8 mouse cellular contexts compared by ENCODE assay signal in genomic region chr4:46506801-46507610, GRCm38 (mm10). TPM values are rescaled to one million over a fixed set of nuclear protein-coding genes. Genes with fewer than 3 reads are reported as not detected.
DNase-seq lines count a peak whose midpoint lies in the region; ATAC-seq and TF ChIP-seq lines count a peak whose summit lies in the region.

No protein-coding gene starts in this region.

- peak; percentile 96 for ATAC-seq in forebrain, embryonic 11.5 days (replicated peaks; ENCODE audit: low FRiP score)
- ATAC-seq in heart, embryonic 16.5 days (replicated peaks; ENCODE audit: extremely low read depth, insufficient read depth, low FRiP score), result peak; percentile 98
- peak; percentile 94 for ATAC-seq in liver, embryonic 14.5 days (ENCODE audit: insufficient read depth)
- ATAC-seq in neural tube, embryonic 11.5 days (ENCODE audit: insufficient read depth, low FRiP score, low TSS enrichment), result peak; percentile 95
- ATAC-seq in stomach, embryonic 16.5 days (ENCODE audit: insufficient read depth, low FRiP score), result peak; percentile 98

- H3K4me3 ChIP-seq in ES-Bruce4 (ENCODE audit: low read depth, low read length), result peak overlapping the region; percentile 53
- peak overlapping the region; percentile 53 for H3K4me3 ChIP-seq in forebrain, embryonic 11.5 days (ENCODE audit: low read depth, low read length)
- H3K4me3 ChIP-seq in heart, embryonic 16.5 days (ENCODE audit: low read length), result peak overlapping the region; percentile 61
- peak overlapping the region; percentile 61 to 75 for H3K4me3 ChIP-seq in liver, embryonic 14.5 days (ENCODE audit: insufficient read depth in 1 of 2, low read depth in 2 of 2, low read length in 2 of 2)
- peak overlapping the region; percentile 37 for H3K4me3 ChIP-seq in neural tube, embryonic 11.5 days (ENCODE audit: low read depth, low read length)
- peak overlapping the region; percentile 67 for H3K4me3 ChIP-seq in stomach, embryonic 16.5 days (replicated peaks; ENCODE audit: low read length)

- no peak for TF ChIP-seq CTCF in ES-Bruce4 (IDR thresholded peaks at IDR 0.05; ENCODE audit: low read depth, low read length)
- no peak for TF ChIP-seq CTCF in liver, embryonic 14.5 days (IDR thresholded peaks at IDR 0.05; ENCODE audit: low read depth)

- no peak overlapping the region for H3K27ac ChIP-seq in ES-Bruce4 (ENCODE audit: insufficient read depth, low read length)
- H3K27ac ChIP-seq in forebrain, embryonic 11.5 days (ENCODE audit: low read depth, low read length), result no peak overlapping the region
- no peak overlapping the region for H3K27ac ChIP-seq in heart, embryonic 16.5 days (ENCODE audit: low read length)
- no peak overlapping the region for H3K27ac ChIP-seq in liver, embryonic 14.5 days
- no peak overlapping the region for H3K27ac ChIP-seq in neural tube, embryonic 11.5 days (ENCODE audit: low read depth, low read length)
- peak overlapping the region; percentile 87 for H3K27ac ChIP-seq in stomach, embryonic 16.5 days (ENCODE audit: low read length)

- TF ChIP-seq POLR2A in ES-Bruce4 (IDR thresholded peaks at IDR 0.05; ENCODE audit: insufficient read depth, low read length), result no peak

- peaks cover 4% of the 10 kb centered on the region; the same call in 1 of the 2 replicates for H3K9me3 ChIP-seq in ES-Bruce4 (replicated peaks; ENCODE audit: control insufficient read depth, insufficient read depth, low read length, poor library complexity, severe bottlenecking)
- H3K9me3 ChIP-seq in forebrain, embryonic 11.5 days (ENCODE audit: control insufficient read depth, low read length), result no peaks in the 10 kb centered on the region
- H3K9me3 ChIP-seq in heart, embryonic 16.5 days (replicated peaks; ENCODE audit: control insufficient read depth, low read length), result no peaks in the 10 kb centered on the region
- no peaks in the 10 kb centered on the region for H3K9me3 ChIP-seq in liver, embryonic 14.5 days (ENCODE audit: control insufficient read depth, low read length)
- no peaks in the 10 kb centered on the region for H3K9me3 ChIP-seq in neural tube, embryonic 11.5 days (ENCODE audit: control insufficient read depth, low read length)
- no peaks in the 10 kb centered on the region for H3K9me3 ChIP-seq in stomach, embryonic 16.5 days (replicated peaks; ENCODE audit: control insufficient read depth, low read length)

- under 1% methylated on average over 91 of the region's 94 CpGs for WGBS in forebrain, embryonic 11.5 days
- WGBS in heart, embryonic 16.5 days, result 1% methylated on average over 94 of the region's 94 CpGs
- 1% methylated on average over 92 of the region's 94 CpGs for WGBS in liver, embryonic 14.5 days (ENCODE audit: insufficient replicate concordance)
- under 1% methylated on average over 84 of the region's 94 CpGs for WGBS in neural tube, embryonic 11.5 days
- under 1% methylated on average over 94 of the region's 94 CpGs for WGBS in stomach, embryonic 16.5 days

- H3K36me3 ChIP-seq in ES-Bruce4 (ENCODE audit: control insufficient read depth, insufficient read depth, low read length, poor library complexity, severe bottlenecking), result 0 out of 2 replicates have a peak, but pooled peaks cover 3% of the 10 kb centered on the region
- no peaks in the 10 kb centered on the region; the same call in 1 of the 2 replicates for H3K36me3 ChIP-seq in forebrain, embryonic 11.5 days (ENCODE audit: control insufficient read depth, insufficient read depth, low read length)
- peaks cover 9% of the 10 kb centered on the region; the same call in 1 of the 2 replicates for H3K36me3 ChIP-seq in heart, embryonic 16.5 days (ENCODE audit: control insufficient read depth, insufficient read depth)
- peaks cover 5% of the 10 kb centered on the region for H3K36me3 ChIP-seq in liver, embryonic 14.5 days (replicated peaks; ENCODE audit: control insufficient read depth, insufficient read depth, low read depth)
- peaks cover 3% of the 10 kb centered on the region; the same call in 1 of the 2 replicates for H3K36me3 ChIP-seq in neural tube, embryonic 11.5 days (ENCODE audit: control insufficient read depth, insufficient read depth, low read length)
- H3K36me3 ChIP-seq in stomach, embryonic 16.5 days (ENCODE audit: control insufficient read depth, insufficient read depth, low read length), result peaks cover 11% of the 10 kb centered on the region

- H3K9ac ChIP-seq in ES-Bruce4 (ENCODE audit: low read depth, poor library complexity, severe bottlenecking), result 0 out of 2 replicates have a peak overlapping the region, but pooled peaks have one; percentile 20
- peak overlapping the region; percentile 55 for H3K9ac ChIP-seq in forebrain, embryonic 11.5 days (ENCODE audit: low read length)
- H3K9ac ChIP-seq in heart, embryonic 16.5 days (ENCODE audit: low read length), result peak overlapping the region; percentile 72
- peak overlapping the region; percentile 71 for H3K9ac ChIP-seq in liver, embryonic 14.5 days (replicated peaks)
- H3K9ac ChIP-seq in neural tube, embryonic 11.5 days (ENCODE audit: low read length), result peak overlapping the region; percentile 27
- peak overlapping the region; percentile 77 for H3K9ac ChIP-seq in stomach, embryonic 16.5 days (ENCODE audit: low read length)

- no peaks in the 10 kb centered on the region for H3K27me3 ChIP-seq in ES-Bruce4 (ENCODE audit: control insufficient read depth, insufficient read depth, low read length, poor library complexity, severe bottlenecking)
- H3K27me3 ChIP-seq in forebrain, embryonic 11.5 days (ENCODE audit: control insufficient read depth, insufficient read depth, low read length), result peaks cover 9% of the 10 kb centered on the region
- H3K27me3 ChIP-seq in heart, embryonic 16.5 days (ENCODE audit: control insufficient read depth, insufficient read depth, low read length), result no peaks in the 10 kb centered on the region; the same call in 1 of the 2 replicates
- H3K27me3 ChIP-seq in liver, embryonic 14.5 days (ENCODE audit: control insufficient read depth, insufficient read depth, low read length), result no peaks in the 10 kb centered on the region; the same call in 1 of the 2 replicates
- H3K27me3 ChIP-seq in neural tube, embryonic 11.5 days (ENCODE audit: control insufficient read depth, insufficient read depth, low read length), result peaks cover 9% of the 10 kb centered on the region
- H3K27me3 ChIP-seq in stomach, embryonic 16.5 days (ENCODE audit: control insufficient read depth, insufficient read depth, low read length), result no peaks in the 10 kb centered on the region

- no peaks in the 10 kb centered on the region for H3K4me1 ChIP-seq in ES-Bruce4 (ENCODE audit: control insufficient read depth, insufficient read depth, low read length)
- peaks cover 6% of the 10 kb centered on the region for H3K4me1 ChIP-seq in forebrain, embryonic 11.5 days (replicated peaks; ENCODE audit: control insufficient read depth, insufficient read depth, low read length)
- H3K4me1 ChIP-seq in heart, embryonic 16.5 days (ENCODE audit: control insufficient read depth, insufficient read depth, low read length), result no peaks in the 10 kb centered on the region
- peaks cover 14 to 23% of the 10 kb centered on the region in 2 experiments for H3K4me1 ChIP-seq in liver, embryonic 14.5 days (replicated peaks; ENCODE audit: control insufficient read depth in 2 of 2, insufficient read depth in 2 of 2, low read length in 1 of 2)
- H3K4me1 ChIP-seq in neural tube, embryonic 11.5 days (ENCODE audit: control insufficient read depth, insufficient read depth, low read length), result no peaks in the 10 kb centered on the region
- H3K4me1 ChIP-seq in stomach, embryonic 16.5 days (ENCODE audit: control insufficient read depth, insufficient read depth, low read length), result peaks cover 6% of the 10 kb centered on the region; the same call in 1 of the 2 replicates

- peak; percentile 94 for DNase-seq in c-Kit-positive CD71-positive TER-119-positive erythroid progenitor cells, embryonic 14.5 days (ENCODE audit: low spot score)
- DNase-seq in forebrain, embryonic 11.5 days (ENCODE audit: low spot score), result peak; percentile 98
- DNase-seq in kidney, postnatal 25 days, result peak; percentile 98
- DNase-seq in liver, embryonic 14.5 days (ENCODE audit: low read depth in 3 of 3, low spot score in 3 of 3), result peak; percentile 89 to 90 (median 90)
- DNase-seq in neural tube, embryonic 11.5 days (ENCODE audit: low spot score), result peak; percentile 97

- TF ChIP-seq EP300 in ES-Bruce4 (IDR thresholded peaks at IDR 0.05; ENCODE audit: insufficient read depth, low read depth, low read length), result no peak
- TF ChIP-seq EP300 in liver, embryonic 14.5 days (IDR thresholded peaks at IDR 0.05; ENCODE audit: low read depth), result no peak

- H3K4me2 ChIP-seq in forebrain, embryonic 11.5 days (ENCODE audit: low read depth, low read length, severe bottlenecking), result peak overlapping the region; percentile 83
- H3K4me2 ChIP-seq in heart, embryonic 16.5 days (ENCODE audit: low read depth, low read length), result peak overlapping the region; percentile 75
- peak overlapping the region; percentile 99 for H3K4me2 ChIP-seq in liver, embryonic 14.5 days (ENCODE audit: low read depth)
- H3K4me2 ChIP-seq in neural tube, embryonic 11.5 days (ENCODE audit: low read depth), result peak overlapping the region; percentile 51
- peak overlapping the region; percentile 99 for H3K4me2 ChIP-seq in stomach, embryonic 16.5 days (ENCODE audit: low read depth, low read length)

RNA-seq across cellular contexts. Expression of gene Nans, which starts 18.0 kb away (rescaled TPM):
- polyA plus RNA-seq in ES-Bruce4 (2011; ENCODE audit: insufficient read depth, insufficient read length, low read depth, missing spikeins), result 103 TPM in 2 replicates
- 63.8 and 70.8 TPM in 2 replicates for polyA plus RNA-seq in forebrain, embryonic 11.5 days (2014; fragmentation: Nextera tagmentation; extraction: Ambion mirVana)
- 52.1 and 62.3 TPM in 2 replicates for polyA plus RNA-seq in heart, embryonic 16.5 days (2015; fragmentation: Nextera tagmentation; extraction: Ambion mirVana)
- 32.9 and 36.0 TPM in 2 replicates for polyA plus RNA-seq in liver, embryonic 14.5 days (2012; rRNA removed)
- polyA plus RNA-seq in liver, embryonic 14.5 days (2014; fragmentation: Nextera tagmentation; extraction: Ambion mirVana), result 49.4 and 51.8 TPM in 2 replicates
- polyA plus RNA-seq in neural tube, embryonic 11.5 days (2014; fragmentation: Nextera tagmentation; extraction: Ambion mirVana), result 82.0 and 89.1 TPM in 2 replicates
- 90.7 and 101 TPM in 2 replicates for polyA plus RNA-seq in stomach, embryonic 16.5 days (2015; fragmentation: Nextera tagmentation; extraction: Ambion mirVana)

RNA-seq across cellular contexts. Expression of gene Trim14, which starts 28.9 kb away (rescaled TPM):
- 3.5 and 5.7 TPM in 2 replicates for polyA plus RNA-seq in ES-Bruce4 (2011; ENCODE audit: insufficient read depth, insufficient read length, low read depth, missing spikeins)
- polyA plus RNA-seq in forebrain, embryonic 11.5 days (2014; fragmentation: Nextera tagmentation; extraction: Ambion mirVana), result 0.98 and 2.0 TPM in 2 replicates
- polyA plus RNA-seq in heart, embryonic 16.5 days (2015; fragmentation: Nextera tagmentation; extraction: Ambion mirVana), result 1.9 and 4.7 TPM in 2 replicates
- 4.1 and 4.3 TPM in 2 replicates for polyA plus RNA-seq in liver, embryonic 14.5 days (2012; rRNA removed)
- polyA plus RNA-seq in liver, embryonic 14.5 days (2014; fragmentation: Nextera tagmentation; extraction: Ambion mirVana), result 7.5 and 9.5 TPM in 2 replicates
- 0.78 and 0.92 TPM in 2 replicates for polyA plus RNA-seq in neural tube, embryonic 11.5 days (2014; fragmentation: Nextera tagmentation; extraction: Ambion mirVana)
- 4.4 and 5.7 TPM in 2 replicates for polyA plus RNA-seq in stomach, embryonic 16.5 days (2015; fragmentation: Nextera tagmentation; extraction: Ambion mirVana)

RNA-seq across cellular contexts. Expression of gene Anp32b, which starts 56.3 kb away (rescaled TPM):
- polyA plus RNA-seq in ES-Bruce4 (2011; ENCODE audit: insufficient read depth, insufficient read length, low read depth, missing spikeins), result 459 and 464 TPM in 2 replicates
- 320 and 324 TPM in 2 replicates for polyA plus RNA-seq in forebrain, embryonic 11.5 days (2014; fragmentation: Nextera tagmentation; extraction: Ambion mirVana)
- polyA plus RNA-seq in heart, embryonic 16.5 days (2015; fragmentation: Nextera tagmentation; extraction: Ambion mirVana), result 149 and 156 TPM in 2 replicates
- polyA plus RNA-seq in liver, embryonic 14.5 days (2012; rRNA removed), result 60.1 and 171 TPM in 2 replicates
- 351 and 427 TPM in 2 replicates for polyA plus RNA-seq in liver, embryonic 14.5 days (2014; fragmentation: Nextera tagmentation; extraction: Ambion mirVana)
- polyA plus RNA-seq in neural tube, embryonic 11.5 days (2014; fragmentation: Nextera tagmentation; extraction: Ambion mirVana), result 261 and 271 TPM in 2 replicates
- polyA plus RNA-seq in stomach, embryonic 16.5 days (2015; fragmentation: Nextera tagmentation; extraction: Ambion mirVana), result 184 and 201 TPM in 2 replicates

Comparison
In these comparisons a context has a peak if more than half of its experiments do, and no peak if none do; other contexts are left out.
1. H3K9ac ChIP-seq: peak in every context shown above with its lines; median percentile 77 in stomach, embryonic 16.5 days; 72 in heart, embryonic 16.5 days; 71 in liver, embryonic 14.5 days; 55 in forebrain, embryonic 11.5 days; 27 in neural tube, embryonic 11.5 days; 20 in ES-Bruce4.